Mouse (Mus musculus) C2C12 (cell line): Measurements from ENCODE around the gene Rras2. TPM values are rescaled to one million over a fixed set of nuclear protein-coding genes. Genes with fewer than 3 reads are reported as not detected.

Source experiments
- H3K27me3 ChIP-seq: one replicate; pipeline ENCODE4 v1.6.1; 2011; ENCODE audit not compliant: control insufficient read depth, insufficient read depth, insufficient read length
- H3K36me3 ChIP-seq: one replicate; pipeline ENCODE4 v1.6.1; 2011; ENCODE audit not compliant: control insufficient read depth, insufficient read depth
- H3K4me3 ChIP-seq: one replicate; pipeline ENCODE4 v1.5.1; 2011; ENCODE audit warnings: mild to moderate bottlenecking, control low read depth; ENCODE audit not compliant: poor library complexity, insufficient read depth, severe bottlenecking
- H3K79me2 ChIP-seq: one replicate; pipeline ENCODE4 v1.6.1; 2011; ENCODE audit not compliant: control insufficient read depth, insufficient read depth
- H3K79me3 ChIP-seq: one replicate; pipeline ENCODE4 v1.6.1; 2011; ENCODE audit warnings: low read depth, control low read depth
- H3ac ChIP-seq: one replicate; pipeline ENCODE3; 2011; ENCODE audit warnings: low read depth; ENCODE audit not compliant: control insufficient read depth, insufficient read length
- CEBPB ChIP-seq: IDR thresholded peaks from one replicate; pipeline ENCODE4 v1.6.1; 2011; ENCODE audit warnings: low read depth, mild to moderate bottlenecking, control low read depth, moderate library complexity
- CTCF ChIP-seq: IDR thresholded peaks from one replicate; pipeline ENCODE4 v1.5.1; 2011; ENCODE audit not compliant: control insufficient read depth, insufficient read depth, insufficient read length
- FOSL1 ChIP-seq: IDR thresholded peaks from one replicate; pipeline ENCODE4 v1.8.0; 2011; ENCODE audit warnings: mild to moderate bottlenecking, low read length; ENCODE audit not compliant: poor library complexity, insufficient read depth, severe bottlenecking
- MAX ChIP-seq: IDR thresholded peaks from one replicate; pipeline ENCODE4 v1.6.1; 2011; ENCODE audit warnings: mild to moderate bottlenecking, control low read depth
- MYOD1 ChIP-seq: IDR thresholded peaks from one replicate; pipeline ENCODE4 v1.6.1; 2011; ENCODE audit warnings: low read depth; ENCODE audit not compliant: control insufficient read depth, insufficient read length
- MYOG ChIP-seq: IDR thresholded peaks from one replicate; pipeline ENCODE4 v1.6.1; 2011; ENCODE audit not compliant: control insufficient read depth, insufficient read length; ENCODE audit errors: extremely low read depth
- USF1 ChIP-seq: IDR thresholded peaks from one replicate; pipeline ENCODE4 v1.6.1; 2011; ENCODE audit warnings: low read depth, mild to moderate bottlenecking, control low read depth, moderate library complexity
- polyA plus RNA-seq: library from polyadenylated mRNA; unstranded; fragments of >200 nt; fragmentation: generic; extraction: Trizol; gene quantifications from one replicate; pipeline ENCODE4 v1.2.1, GENCODE M21; 2012; ENCODE audit warnings: missing spikeins

The Rras2 gene
- polyA plus RNA-seq, 1 experiment, result 55.3 TPM

DNA sequence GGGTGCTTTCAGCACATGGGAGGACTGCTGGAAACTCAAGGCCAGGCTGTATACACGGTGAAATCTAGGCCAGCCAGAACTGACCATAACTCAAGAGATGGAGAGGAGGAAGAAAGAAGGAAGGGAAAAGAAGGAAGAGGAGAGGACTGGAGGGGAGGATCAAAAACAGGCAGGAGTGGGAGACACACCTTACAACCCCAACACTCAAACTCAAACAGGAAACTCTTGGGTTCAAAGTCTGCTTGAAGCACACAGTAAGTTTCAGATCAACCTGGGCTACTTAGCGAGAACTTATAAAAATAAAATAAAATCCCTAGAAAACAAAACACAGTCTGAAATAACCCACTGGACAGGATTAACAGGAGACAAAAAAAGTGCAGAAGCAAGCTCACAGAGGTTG lies 71.8 kb downstream of the Rras2 start:
- no peak for TF ChIP-seq FOSL1
- Histone ChIP-seq H3K79me3 (no peaks in the 10 kb centered on the region), H3K4me3 (no peak overlapping the region), H3K79me2 (no peaks in the 10 kb centered on the region), H3ac (no peak overlapping the region), H3K36me3 (peaks cover 55% of the 10 kb centered on the region), H3K27me3 (no peaks in the 10 kb centered on the region)

DNA sequence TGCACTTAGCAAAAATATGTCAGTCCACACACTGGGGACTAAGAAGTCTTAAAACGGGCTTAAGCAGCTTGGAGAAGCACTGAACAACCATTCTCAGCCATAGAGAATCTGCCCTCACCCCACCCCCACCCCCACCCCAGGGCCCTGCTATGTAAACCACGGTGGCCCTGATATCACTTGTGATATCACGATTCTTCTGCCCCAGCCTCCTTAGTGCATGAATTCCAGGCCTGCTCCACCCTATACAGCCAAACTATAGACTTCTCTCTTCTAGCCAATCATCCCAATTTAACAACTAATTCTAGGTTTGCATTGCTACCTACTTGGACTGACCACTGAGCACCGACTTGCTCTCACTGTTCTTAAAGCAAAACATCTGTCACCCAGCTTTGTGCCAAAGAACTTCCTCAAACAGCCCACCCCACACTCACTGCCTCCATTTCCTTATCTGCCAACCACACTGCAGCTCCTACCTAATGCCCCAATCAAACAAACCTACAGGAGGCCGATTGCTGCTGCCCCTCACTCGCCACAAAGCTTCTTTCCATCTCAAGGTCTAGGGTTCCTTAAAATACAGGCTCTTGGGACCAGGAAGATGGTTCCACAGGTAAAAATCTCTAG lies 73.5 kb downstream of the Rras2 start:
- Histone ChIP-seq H3K79me2 (no peaks in the 10 kb centered on the region), H3K36me3 (peaks cover 50% of the 10 kb centered on the region), H3K79me3 (no peaks in the 10 kb centered on the region), H3K27me3 (no peaks in the 10 kb centered on the region), H3ac (no peak overlapping the region), H3K4me3 (no peak overlapping the region)
- TF ChIP-seq MAX, result no peak
- TF ChIP-seq CEBPB, result no peak
- TF ChIP-seq CTCF, result no peak
- TF ChIP-seq USF1, result no peak
- no peak for TF ChIP-seq MYOD1
- no peak for TF ChIP-seq FOSL1
- no peak for TF ChIP-seq MYOG

DNA sequence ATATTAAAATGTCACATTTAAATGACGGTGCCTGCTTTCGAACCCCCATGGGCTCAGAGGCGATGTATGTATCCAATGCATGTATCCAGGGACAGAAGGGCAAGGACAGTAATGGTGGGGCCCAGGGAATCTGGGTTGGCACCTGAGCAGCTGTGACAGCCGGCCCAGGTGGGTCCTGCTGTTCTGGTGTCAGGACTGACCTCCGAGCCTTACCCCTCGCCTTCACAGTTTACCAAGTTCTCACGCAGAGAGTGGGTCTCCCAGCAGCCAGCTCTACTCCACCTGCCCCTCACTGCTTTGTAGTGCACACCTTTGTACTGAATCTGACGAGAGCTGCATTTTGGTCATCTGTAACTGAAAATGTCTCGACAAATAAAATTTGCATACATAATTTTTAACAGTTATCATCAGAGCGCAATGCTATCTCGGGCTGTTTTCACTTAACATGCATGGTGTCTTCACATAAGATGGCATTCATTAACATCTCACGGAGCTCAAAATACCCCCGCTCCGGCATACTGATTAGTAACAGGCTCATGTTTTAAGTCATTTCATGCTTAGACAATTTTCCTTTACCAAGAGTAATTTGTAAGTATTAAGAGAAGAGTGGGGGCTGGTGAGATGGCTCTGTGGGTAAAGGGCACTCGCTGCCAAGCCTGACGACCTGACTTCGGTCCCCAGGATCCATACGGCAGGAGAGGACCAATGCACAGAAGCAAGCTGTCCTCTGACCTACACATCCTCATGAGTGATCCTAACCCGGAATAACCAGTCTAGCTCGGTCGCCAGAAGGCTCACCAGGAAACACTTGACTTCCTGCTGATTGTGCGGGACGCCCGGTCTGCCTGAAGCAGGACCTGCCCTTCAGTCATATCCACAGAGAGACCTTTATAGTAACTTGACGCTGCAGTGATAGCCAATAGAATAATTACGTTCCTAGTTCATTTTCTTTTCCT lies 74.3 kb downstream of the Rras2 start:
- peaks cover 43% of the 10 kb centered on the region for H3K36me3 ChIP-seq
- H3ac ChIP-seq, result no peak overlapping the region
- no peak overlapping the region for H3K4me3 ChIP-seq
- TF ChIP-seq USF1 (no peak), CTCF (no peak), MYOD1 (no peak), CEBPB (no peak), FOSL1 (no peak), MYOG (no peak), MAX (no peak)
- no peaks in the 10 kb centered on the region for H3K27me3 ChIP-seq
- H3K79me3 ChIP-seq, result no peaks in the 10 kb centered on the region
- H3K79me2 ChIP-seq, result no peaks in the 10 kb centered on the region

GRCm38 (mm10) chr7:114041349-114041748 lies 76.2 kb downstream of the Rras2 start:
- Histone ChIP-seq H3K36me3 (peaks cover 25% of the 10 kb centered on the region), H3K4me3 (no peak overlapping the region), H3ac (no peak overlapping the region), H3K79me3 (no peaks in the 10 kb centered on the region), H3K79me2 (no peaks in the 10 kb centered on the region), H3K27me3 (no peaks in the 10 kb centered on the region)
- no peak for TF ChIP-seq MYOD1
- no peak for TF ChIP-seq CEBPB
- no peak for TF ChIP-seq CTCF
- no peak for TF ChIP-seq MAX
- no peak for TF ChIP-seq FOSL1
- TF ChIP-seq USF1, result no peak
- no peak for TF ChIP-seq MYOG

DNA sequence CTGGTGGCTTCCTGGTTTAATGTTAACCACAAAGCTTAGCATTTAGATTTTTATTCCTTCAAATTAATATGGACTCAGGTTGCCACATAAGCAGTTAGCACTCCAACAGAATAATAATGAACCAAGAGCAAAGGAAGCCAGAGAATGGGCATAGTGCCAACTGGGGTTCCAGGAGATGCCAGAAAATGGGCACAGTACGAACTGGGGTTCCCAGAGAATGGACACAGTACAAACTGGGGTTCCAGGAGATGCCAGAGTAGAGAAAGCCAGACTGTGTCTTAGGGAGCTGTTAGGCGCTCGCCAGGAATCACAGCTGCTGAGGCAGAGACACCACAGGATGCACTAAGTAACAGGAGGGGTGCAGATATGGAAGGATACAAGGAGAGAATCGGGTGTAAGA lies 80.3 kb downstream of the Rras2 start:
- H3K79me3 ChIP-seq, result no peaks in the 10 kb centered on the region
- no peak overlapping the region for H3ac ChIP-seq
- no peak overlapping the region for H3K4me3 ChIP-seq
- TF ChIP-seq FOSL1, result no peak
- TF ChIP-seq MYOD1, result no peak
- no peak for TF ChIP-seq MYOG
- no peak for TF ChIP-seq MAX
- no peak for TF ChIP-seq USF1
- no peak for TF ChIP-seq CTCF
- TF ChIP-seq CEBPB, result no peak
- no peaks in the 10 kb centered on the region for H3K79me2 ChIP-seq
- H3K36me3 ChIP-seq, result peaks cover 9% of the 10 kb centered on the region
- H3K27me3 ChIP-seq, result no peaks in the 10 kb centered on the region

GRCm38 (mm10) chr7:114029596-114029995 lies 88.0 kb downstream of the Rras2 start:
- Histone ChIP-seq H3K27me3 (no peaks in the 10 kb centered on the region), H3K79me3 (no peaks in the 10 kb centered on the region), H3K79me2 (no peaks in the 10 kb centered on the region), H3K36me3 (no peaks in the 10 kb centered on the region), H3K4me3 (no peak overlapping the region), H3ac (no peak overlapping the region)
- TF ChIP-seq CTCF, result no peak
- no peak for TF ChIP-seq MYOG
- no peak for TF ChIP-seq CEBPB
- no peak for TF ChIP-seq MYOD1
- TF ChIP-seq FOSL1, result no peak
- TF ChIP-seq MAX, result no peak
- TF ChIP-seq USF1, result no peak
